Mouse (Mus musculus): Measurements from ENCODE around the gene Fam76a. TPM values are rescaled to one million over a fixed set of nuclear protein-coding genes. Genes with fewer than 3 reads are reported as not detected.

The Fam76a gene
- total RNA-seq (2023), result 25.2 TPM

GRCm38 (mm10) chr4:132922558-132923008 lies at the start of gene Fam76a:
Gene Fam76a (minus strand): TSS chr4:132922558.

GRCm38 (mm10) chr4:132884064-132884843 lies 38.1 kb downstream of the Fam76a start, which contains the start of gene Stx12:
Gene Stx12 (minus strand): TSS chr4:132884509.

Other genes with a start within 250 kb of the Fam76a start
- gene Xkr8, start 190.0 kb downstream of the Fam76a start, total RNA-seq (2023), result 2.5 TPM
- gene Smpdl3b, start 165.3 kb downstream of the Fam76a start, total RNA-seq (2023), result not detected
- gene Rpa2, start 154.2 kb downstream of the Fam76a start, total RNA-seq (2023), result 48.1 TPM
- 11.8 TPM for gene Themis2, start 126.2 kb downstream of the Fam76a start, total RNA-seq (2023)
- 45.5 TPM for gene Ppp1r8, start 79.4 kb downstream of the Fam76a start, total RNA-seq (2023)
- 15.4 TPM for gene Stx12, start 38.0 kb downstream of the Fam76a start, total RNA-seq (2023)
- 5.6 TPM for gene Fgr, start 51.5 kb upstream of the Fam76a start, total RNA-seq (2023)
- gene Ahdc1, start 88.7 kb upstream of the Fam76a start, total RNA-seq (2023), result 75.6 TPM
- 231 TPM for gene Wasf2, start 207.9 kb upstream of the Fam76a start, total RNA-seq (2023)